Mouse (Mus musculus) natural killer cell, adult 2 months (primary cell): ENCODE data around the gene Mmp25.
A peak's percentile ranks its signal among the peaks of the same experiment; 100 is the strongest.

Experiments
- DNase-seq, 2 experiments: peaks; one replicate each; pipeline ENCODE4 v3.0.0; 2022; ENCODE audit warnings: low spot score in 2 of 2

Gene Mmp25

GRCm38 (mm10) chr17:23644613-23645495 is at the start of gene Mmp25:
Gene Mmp25, minus strand, starts transcription at chr17:23645277.
- DNase-seq, result no peak

- no peak for DNase-seq
These were observed 49.4 kb upstream of the Mmp25 start for GRCm38 (mm10) chr17:23694491-23694890.

- DNase-seq, result no peak
These were observed 39.0 kb upstream of the Mmp25 start, which contains the start of gene Cldn9 for GRCm38 (mm10) chr17:23683856-23684672. Gene Cldn9, minus strand, starts transcription at chr17:23684026.

GRCm38 (mm10) chr17:23683226-23683625 is 38.1 kb upstream of the Mmp25 start:
- no peak for DNase-seq

- no peak for DNase-seq
These were observed 37.5 kb upstream of the Mmp25 start for GRCm38 (mm10) chr17:23682530-23682929.

- no peak for DNase-seq
These were observed 37.0 kb upstream of the Mmp25 start for GRCm38 (mm10) chr17:23682092-23682491.

- DNase-seq, result no peak
These were observed 36.0 kb upstream of the Mmp25 start for GRCm38 (mm10) chr17:23681086-23681485.

GRCm38 (mm10) chr17:23680336-23680735 is 35.3 kb upstream of the Mmp25 start:
- DNase-seq, result no peak

- no peak for DNase-seq
These were observed 34.2 kb upstream of the Mmp25 start, which contains the start of gene Cldn6 for GRCm38 (mm10) chr17:23679127-23679835. Gene Cldn6, plus strand, starts transcription at chr17:23679249.

- peak; percentile 77 to 87 for DNase-seq
These were observed 32.2 kb upstream of the Mmp25 start, which contains the start of gene Tnfrsf12a for GRCm38 (mm10) chr17:23677236-23677679. Gene Tnfrsf12a, minus strand, starts transcription at chr17:23677468.

- peak; percentile 60 to 62 for DNase-seq
These were observed 31.5 kb upstream of the Mmp25 start for GRCm38 (mm10) chr17:23676473-23677031.

GRCm38 (mm10) chr17:23675564-23676281 is 30.6 kb upstream of the Mmp25 start:
- peak; percentile 33 to 49 for DNase-seq

- DNase-seq, result no peak
These were observed 30.1 kb upstream of the Mmp25 start for GRCm38 (mm10) chr17:23675127-23675526.

- DNase-seq, result no peak
These were observed 29.3 kb upstream of the Mmp25 start for GRCm38 (mm10) chr17:23674271-23674952.

- DNase-seq, result peak; percentile 88 to 91
These were observed 28.5 kb upstream of the Mmp25 start, which contains the start of the genes Hcfc1r1 and Thoc6 for GRCm38 (mm10) chr17:23673424-23674073. Gene Hcfc1r1, plus strand, starts transcription at chr17:23673596. Gene Thoc6, minus strand, starts transcription at chr17:23673882.

- DNase-seq, result no peak
These were observed 27.7 kb upstream of the Mmp25 start for GRCm38 (mm10) chr17:23672761-23673160.

GRCm38 (mm10) chr17:23671519-23671918 is 26.4 kb upstream of the Mmp25 start:
- DNase-seq, result no peak

- no peak for DNase-seq
These were observed 25.5 kb upstream of the Mmp25 start for GRCm38 (mm10) chr17:23670516-23671074.

GRCm38 (mm10) chr17:23665511-23665910 is 20.4 kb upstream of the Mmp25 start:
- no peak for DNase-seq
